Mouse (Mus musculus): ENCODE results near the gene Tcf7. TPM values are rescaled to one million over a fixed set of nuclear protein-coding genes. Genes with fewer than 3 reads are reported as not detected.

Tcf7 gene
- 0.38 TPM in 1 of 2 replicates, not detected in the other for polyA plus RNA-seq (2012; ENCODE audit: insufficient read depth, low replicate concordance)

DNA sequence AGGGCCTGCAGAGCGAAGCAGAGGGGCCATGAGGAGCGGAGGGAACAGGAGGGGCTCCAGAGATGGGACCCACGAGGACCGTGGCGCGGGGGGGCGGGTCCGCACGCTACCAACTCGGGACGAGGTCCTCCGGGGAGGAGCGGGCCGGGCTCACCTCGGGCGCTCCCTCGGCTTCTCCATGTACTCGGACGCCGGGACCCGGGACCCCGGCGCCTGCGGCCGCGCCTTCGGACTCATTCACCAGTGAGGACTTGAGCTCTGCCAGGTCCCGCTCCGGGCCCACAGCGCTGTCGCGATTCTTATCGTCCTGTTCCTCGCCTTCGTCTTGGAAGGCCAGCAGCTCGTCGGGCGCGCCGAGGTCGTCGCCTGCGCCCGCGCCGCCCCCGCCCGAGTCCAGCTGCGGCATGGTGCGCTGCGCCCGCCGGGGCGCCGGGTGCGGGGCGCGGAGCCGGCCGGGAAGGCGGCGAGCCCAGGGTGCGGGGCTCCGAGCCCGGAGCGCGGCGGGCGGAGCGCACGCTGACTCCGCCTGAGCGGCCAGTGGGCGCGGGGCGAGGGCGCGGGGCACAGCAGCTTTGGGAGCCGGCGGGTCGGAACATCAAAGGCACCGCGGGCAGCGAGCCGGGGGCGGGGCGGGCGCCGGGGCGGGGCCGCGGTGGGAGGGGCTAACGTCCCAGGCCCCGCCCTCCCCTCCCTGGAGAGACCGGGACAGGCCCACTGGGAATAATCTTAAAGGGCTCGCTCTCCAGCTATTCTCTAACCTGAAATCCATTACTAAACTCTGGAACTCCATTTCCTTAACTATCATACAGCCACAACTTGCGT, at the start of gene Tcf7:
Gene Tcf7 (minus strand): TSS at position 241 of the 822 bp plus-strand sequence.
- Histone ChIP-seq H3K36me3 (replicated peaks; ENCODE audit: low read length) (no peaks in the 10 kb centered on the region), H3K4me3 (replicated peaks) (peak within 1 kb of the TSS; percentile 89), H3K27me3 (replicated peaks) (peaks cover 92% of the 10 kb centered on the region), H3K9me3 (no peaks in the 10 kb centered on the region), H3K4me1 (peaks cover 18% of the 10 kb centered on the region)
- TF ChIP-seq FLI1 (IDR thresholded peaks at IDR 0.05; ENCODE audit: low read length) = no peak
- no peak for TF ChIP-seq GATA1 (IDR thresholded peaks at IDR 0.05; ENCODE audit: borderline replicate concordance, low read length)

DNA sequence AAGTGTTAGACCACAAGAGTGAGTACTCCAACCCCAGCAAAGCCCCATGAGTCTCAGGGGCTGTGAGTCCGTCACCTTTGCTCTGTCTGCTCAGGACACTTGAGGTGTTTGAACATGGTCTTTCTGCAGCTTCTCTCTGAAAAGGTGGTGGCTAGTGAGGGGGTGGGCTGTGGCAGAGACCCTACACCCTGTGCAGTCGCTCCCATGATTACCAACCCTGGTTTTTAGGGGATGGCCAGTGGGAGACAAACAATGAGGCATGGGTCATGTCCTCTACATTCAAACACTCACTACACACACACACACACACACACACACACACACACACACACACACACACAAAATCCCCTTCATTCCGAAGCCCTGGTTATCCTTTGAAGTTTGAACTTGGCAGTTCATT, 44.5 kb upstream of the Tcf7 start:
- no peaks in the 10 kb centered on the region for H3K36me3 ChIP-seq (replicated peaks; ENCODE audit: low read length)
- H3K9me3 ChIP-seq = no peaks in the 10 kb centered on the region; the same call in 1 of the 2 replicates
- H3K4me3 ChIP-seq (replicated peaks) = no peak overlapping the region
- TF ChIP-seq FLI1 (IDR thresholded peaks at IDR 0.05; ENCODE audit: low read length) (no peak), GATA1 (IDR thresholded peaks at IDR 0.05; ENCODE audit: borderline replicate concordance, low read length) (no peak)
- H3K27me3 ChIP-seq (replicated peaks) = peaks cover 48% of the 10 kb centered on the region
- no peaks in the 10 kb centered on the region for H3K4me1 ChIP-seq

DNA sequence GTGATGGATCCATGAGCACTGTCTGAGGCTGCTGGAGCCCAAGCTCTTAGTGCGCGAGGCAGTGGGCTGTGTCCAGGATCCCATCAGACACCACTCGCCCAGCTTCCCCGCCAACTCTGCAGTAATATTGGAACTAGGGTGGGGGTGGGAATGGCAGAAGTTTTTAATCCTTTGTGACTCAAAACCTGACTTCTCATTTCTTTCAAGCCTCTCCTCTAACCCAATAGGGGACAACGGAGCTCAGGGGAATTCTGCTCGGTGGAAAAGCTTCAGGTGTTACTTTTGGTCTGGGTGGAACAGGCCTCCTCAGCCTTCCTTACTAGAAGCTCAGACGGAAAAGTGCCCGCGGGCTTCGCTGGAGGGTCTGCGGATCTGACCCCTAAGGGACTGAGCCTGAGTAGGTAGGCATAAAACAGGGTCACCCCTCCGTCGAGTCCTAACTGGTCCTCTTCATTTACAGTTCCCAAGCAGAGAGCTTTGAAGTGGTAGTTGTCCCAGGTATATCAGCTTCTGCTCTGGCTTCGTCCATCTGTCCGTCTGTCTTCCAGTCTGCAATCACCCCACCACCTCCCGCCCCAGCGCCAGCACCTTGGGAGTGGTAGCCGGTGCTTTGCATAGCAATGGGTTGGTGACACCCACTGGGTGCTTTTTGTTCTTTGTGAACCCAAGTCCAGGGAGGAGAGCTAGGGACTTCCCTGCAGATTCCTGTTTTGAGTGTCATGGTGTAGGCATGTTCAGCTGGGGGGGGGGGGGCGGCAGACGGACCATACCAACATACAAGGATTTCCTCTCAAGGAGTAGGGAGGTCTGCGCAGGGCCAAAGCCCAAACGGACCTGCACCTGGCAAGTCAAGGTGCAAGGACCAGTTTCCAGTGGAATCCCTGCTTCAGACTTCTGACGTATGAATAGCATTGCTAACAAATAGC, 41.9 kb upstream of the Tcf7 start:
- Histone ChIP-seq H3K4me1 (peaks cover 4% of the 10 kb centered on the region; the same call in 1 of the 2 replicates), H3K36me3 (replicated peaks; ENCODE audit: low read length) (no peaks in the 10 kb centered on the region), H3K9me3 (no peaks in the 10 kb centered on the region), H3K27me3 (replicated peaks) (peaks cover 62% of the 10 kb centered on the region), H3K4me3 (replicated peaks) (no peak overlapping the region)
- TF ChIP-seq FLI1 (IDR thresholded peaks at IDR 0.05; ENCODE audit: low read length) = no peak
- TF ChIP-seq GATA1 (IDR thresholded peaks at IDR 0.05; ENCODE audit: borderline replicate concordance, low read length) = no peak

DNA sequence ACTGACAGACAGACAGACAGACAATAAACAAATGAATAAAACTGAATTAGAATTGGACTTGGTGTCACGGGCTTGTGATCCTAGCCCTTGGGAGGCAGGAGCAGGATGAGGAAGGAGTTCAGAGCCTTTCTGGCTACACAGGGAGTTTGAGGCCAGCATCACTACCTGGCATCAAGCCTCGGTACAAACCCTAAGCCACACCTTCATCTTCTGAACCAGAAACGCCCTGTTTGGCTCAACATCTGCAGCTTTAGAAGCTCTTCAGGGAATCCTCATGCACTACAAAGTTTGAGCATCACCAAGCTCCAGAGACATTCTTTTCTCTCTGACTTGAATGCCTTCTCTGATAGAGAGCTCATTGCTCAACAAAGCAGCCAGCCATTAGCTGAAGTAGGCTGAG, 38.7 kb upstream of the Tcf7 start:
- no peak overlapping the region for H3K4me3 ChIP-seq (replicated peaks)
- no peak for TF ChIP-seq FLI1 (IDR thresholded peaks at IDR 0.05; ENCODE audit: low read length)
- no peak for TF ChIP-seq GATA1 (IDR thresholded peaks at IDR 0.05; ENCODE audit: borderline replicate concordance, low read length)
- H3K4me1 ChIP-seq = peaks cover 22% of the 10 kb centered on the region
- H3K9me3 ChIP-seq = no peaks in the 10 kb centered on the region
- no peaks in the 10 kb centered on the region for H3K36me3 ChIP-seq (replicated peaks; ENCODE audit: low read length)
- H3K27me3 ChIP-seq (replicated peaks) = peaks cover 69% of the 10 kb centered on the region

DNA sequence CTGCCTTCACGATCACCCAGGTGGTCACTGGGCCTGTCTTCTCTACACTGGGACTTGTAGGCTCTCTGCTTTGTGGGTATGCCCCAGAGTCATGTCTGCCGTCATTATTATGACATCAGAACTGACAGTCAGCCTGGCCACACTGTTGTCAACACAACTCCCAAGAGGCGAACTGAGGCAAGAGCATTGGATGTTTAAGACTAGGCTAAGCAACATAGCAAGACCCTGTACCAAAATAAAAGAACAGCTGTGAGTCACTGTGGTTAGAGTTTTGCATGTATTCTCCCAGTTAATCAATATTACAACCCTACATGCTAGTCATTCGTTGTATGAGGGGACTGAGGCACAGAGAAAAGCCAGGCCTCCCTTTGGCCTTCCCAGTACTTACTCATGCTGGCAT, 37.7 kb upstream of the Tcf7 start:
- H3K4me1 ChIP-seq = peaks cover 22% of the 10 kb centered on the region
- H3K9me3 ChIP-seq = no peaks in the 10 kb centered on the region
- TF ChIP-seq FLI1 (IDR thresholded peaks at IDR 0.05; ENCODE audit: low read length) (no peak), GATA1 (IDR thresholded peaks at IDR 0.05; ENCODE audit: borderline replicate concordance, low read length) (no peak)

DNA sequence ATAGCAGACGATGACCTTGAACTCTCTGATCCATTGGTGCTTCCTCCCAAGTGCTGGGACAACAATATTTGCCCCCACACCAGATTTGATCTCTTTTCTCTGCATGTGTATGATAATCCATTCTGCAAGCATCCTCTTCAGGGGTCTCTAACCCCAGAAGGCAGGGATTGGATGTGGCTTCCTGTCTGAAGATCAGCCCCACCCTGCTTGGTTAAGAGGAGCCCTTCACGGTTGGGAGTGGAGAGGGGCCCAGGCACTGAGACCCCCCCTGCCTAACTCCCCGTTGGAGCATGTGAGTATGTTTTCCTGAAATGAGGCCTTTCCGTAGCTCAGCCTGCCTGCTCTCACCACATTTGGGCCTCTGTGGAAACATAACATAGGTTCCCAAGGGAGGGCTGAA, 36.9 kb upstream of the Tcf7 start:
- TF ChIP-seq GATA1 (IDR thresholded peaks at IDR 0.05; ENCODE audit: borderline replicate concordance, low read length) (no peak), FLI1 (IDR thresholded peaks at IDR 0.05; ENCODE audit: low read length) (no peak)
- H3K9me3 ChIP-seq = no peaks in the 10 kb centered on the region
- H3K4me1 ChIP-seq = peaks cover 29% of the 10 kb centered on the region
- no peak overlapping the region for H3K4me3 ChIP-seq (replicated peaks)
- peaks cover 74% of the 10 kb centered on the region for H3K27me3 ChIP-seq (replicated peaks)
- H3K36me3 ChIP-seq (replicated peaks; ENCODE audit: low read length) = no peaks in the 10 kb centered on the region

More for the DNA sequence above, 37.7 kb upstream of the Tcf7 start:
- Histone ChIP-seq H3K27me3 (replicated peaks) (peaks cover 74% of the 10 kb centered on the region), H3K36me3 (replicated peaks; ENCODE audit: low read length) (no peaks in the 10 kb centered on the region), H3K4me3 (replicated peaks) (no peak overlapping the region)

DNA sequence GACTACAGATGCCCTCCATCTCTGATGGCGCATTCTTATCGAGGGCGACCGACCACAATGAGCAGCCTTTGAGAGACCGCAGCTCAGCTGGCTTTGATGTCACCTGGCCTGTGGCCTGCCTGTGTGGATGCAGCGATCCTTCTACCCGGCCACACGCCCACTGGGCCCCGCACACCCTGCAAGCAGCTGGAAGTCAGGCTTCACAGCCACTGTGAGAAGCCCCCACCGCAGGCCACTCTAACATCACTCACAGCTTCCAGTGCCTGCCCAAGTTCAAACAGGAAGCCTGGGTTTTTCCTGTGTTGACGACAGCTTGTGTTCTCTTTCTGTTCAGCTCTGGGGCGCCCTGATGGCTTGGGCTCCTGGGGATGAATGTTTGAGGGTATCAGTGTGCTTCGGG, 35.6 kb upstream of the Tcf7 start:
- peaks cover 73% of the 10 kb centered on the region for H3K27me3 ChIP-seq (replicated peaks)
- no peaks in the 10 kb centered on the region for H3K36me3 ChIP-seq (replicated peaks; ENCODE audit: low read length)
- no peaks in the 10 kb centered on the region for H3K9me3 ChIP-seq
- no peak for TF ChIP-seq GATA1 (IDR thresholded peaks at IDR 0.05; ENCODE audit: borderline replicate concordance, low read length)
- no peak for TF ChIP-seq FLI1 (IDR thresholded peaks at IDR 0.05; ENCODE audit: low read length)
- H3K4me3 ChIP-seq (replicated peaks) = peak overlapping the region; percentile 87
- peaks cover 37% of the 10 kb centered on the region for H3K4me1 ChIP-seq

DNA sequence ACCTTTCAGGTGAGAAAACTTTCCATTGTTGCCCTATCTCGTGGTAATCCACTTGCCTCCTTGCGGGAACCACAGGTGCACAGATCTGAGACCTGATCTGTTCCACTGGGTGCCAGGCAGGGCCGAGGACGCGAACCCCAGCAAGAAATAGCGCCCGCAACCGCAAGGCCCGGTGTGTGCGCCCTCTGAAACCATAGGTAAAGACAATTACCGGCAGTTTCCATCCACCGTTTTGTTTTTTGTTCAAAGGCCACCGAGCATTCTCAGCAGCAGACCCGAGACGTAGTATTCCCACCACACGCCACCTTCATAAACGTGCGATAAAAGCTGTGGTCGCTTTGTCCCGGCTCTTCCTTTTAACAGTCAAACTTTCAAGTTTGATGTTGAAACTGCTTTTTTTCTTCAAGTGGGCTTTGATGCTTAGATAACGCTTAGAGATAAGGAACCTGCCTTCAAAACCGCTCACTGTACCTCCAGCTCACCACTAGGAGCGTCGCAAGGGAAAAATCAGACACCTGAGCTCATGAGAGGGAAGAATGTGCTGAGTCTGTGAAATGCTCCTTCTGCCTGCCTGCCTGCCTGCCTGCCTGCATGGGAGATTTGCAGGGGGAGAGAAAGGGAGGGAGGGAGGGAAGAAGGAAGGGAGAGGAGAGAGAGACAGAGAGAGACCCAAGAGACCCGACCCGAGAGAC, 31.4 kb upstream of the Tcf7 start:
- Histone ChIP-seq H3K9me3 (no peaks in the 10 kb centered on the region), H3K4me3 (replicated peaks) (peak overlapping the region; percentile 10), H3K36me3 (replicated peaks; ENCODE audit: low read length) (no peaks in the 10 kb centered on the region), H3K4me1 (peaks cover 28% of the 10 kb centered on the region), H3K27me3 (replicated peaks) (peaks cover 75% of the 10 kb centered on the region)
- TF ChIP-seq GATA1 (IDR thresholded peaks at IDR 0.05; ENCODE audit: borderline replicate concordance, low read length) = no peak
- no peak for TF ChIP-seq FLI1 (IDR thresholded peaks at IDR 0.05; ENCODE audit: low read length)

DNA sequence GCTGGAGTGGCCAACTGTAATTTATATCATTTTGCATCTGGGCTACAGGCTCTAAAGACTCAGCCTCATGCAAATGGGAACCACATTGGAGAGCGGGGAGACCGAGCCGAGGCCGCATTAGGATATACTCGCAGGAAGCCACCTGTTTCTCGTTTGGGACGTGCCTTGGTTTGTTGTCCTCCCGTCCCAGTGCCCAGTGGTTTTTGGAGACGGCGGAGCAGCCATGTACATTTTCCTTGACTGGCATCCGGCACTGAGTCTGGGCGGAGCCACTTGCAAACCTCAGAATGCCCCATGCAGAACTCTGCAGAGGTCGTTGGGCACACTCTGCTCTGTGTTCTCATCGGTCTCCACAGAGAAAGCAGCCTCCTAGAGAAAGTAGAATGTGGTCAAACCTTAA, 27.9 kb upstream of the Tcf7 start:
- Histone ChIP-seq H3K4me1 (peaks cover 21% of the 10 kb centered on the region), H3K4me3 (replicated peaks) (no peak overlapping the region), H3K36me3 (replicated peaks; ENCODE audit: low read length) (no peaks in the 10 kb centered on the region), H3K9me3 (no peaks in the 10 kb centered on the region), H3K27me3 (replicated peaks) (peaks cover 84% of the 10 kb centered on the region)
- TF ChIP-seq FLI1 (IDR thresholded peaks at IDR 0.05; ENCODE audit: low read length) (no peak), GATA1 (IDR thresholded peaks at IDR 0.05; ENCODE audit: borderline replicate concordance, low read length) (no peak)

All from megakaryocyte, embryonic 14.5 days (primary cell).